14 mouse cellular contexts compared by ENCODE assay signal in the genomic region with DNA sequence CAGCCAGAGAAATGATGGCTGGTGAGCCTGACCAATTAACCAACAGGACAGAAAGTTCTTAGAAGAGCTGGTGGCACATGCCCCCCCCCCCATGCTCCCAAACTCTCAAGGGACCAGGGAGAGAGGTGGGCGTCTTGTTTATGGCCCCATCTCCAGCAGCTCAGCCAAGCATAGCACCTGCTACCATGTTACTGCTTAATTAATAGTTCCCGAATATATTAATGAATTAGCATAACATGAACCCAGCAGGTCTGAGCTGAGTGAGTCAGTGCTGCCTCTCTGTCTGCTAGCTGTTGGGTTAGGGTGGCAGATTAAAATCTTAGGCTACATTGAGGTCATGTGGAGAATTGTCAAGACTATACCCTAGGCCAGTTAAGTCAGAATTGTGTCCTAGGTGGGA.
"Had no signal": no experiment of that assay in that cellular context is flagged by ENCODE, and none has a peak within 500 bp of the region (broad histone marks: within the 10 kb centered on the region; RNA-seq: fewer than 3 reads in every experiment).

No protein-coding gene starts in this region.

- H3K27me3 ChIP-seq: limb, embryonic 15.5 days; liver, embryonic 12.5 days had no signal

- H3K36me3 ChIP-seq: limb, embryonic 15.5 days; liver, embryonic 12.5 days had no signal

- H3K4me1 ChIP-seq: liver, embryonic 12.5 days; megakaryocyte, embryonic 14.5 days had no signal

- H3K4me3 ChIP-seq: limb, embryonic 15.5 days; liver, embryonic 12.5 days; megakaryocyte, embryonic 14.5 days had no signal

- ATAC-seq: intestine, embryonic 16.5 days; liver, embryonic 12.5 days had no signal

- H3K27ac ChIP-seq: limb, embryonic 15.5 days; liver, embryonic 12.5 days; macrophage had no signal

- H3K4me2 ChIP-seq: limb, embryonic 15.5 days; liver, embryonic 12.5 days; lung, embryonic 14.5 days had no signal

- H3K9ac ChIP-seq: limb, embryonic 15.5 days; liver, embryonic 12.5 days; lung, embryonic 14.5 days had no signal

- H3K9me3 ChIP-seq: limb, embryonic 15.5 days; liver, embryonic 12.5 days had no signal

- DNase-seq: kidney, adult 2 months; kidney, postnatal 25 days; layer of hippocampus, adult 9-11 months; layer of hippocampus, postnatal 36 days; lung, postnatal 14 days; retina, postnatal 1 day; right cerebral cortex, postnatal 4 days; thymus, postnatal 36 days had no signal
